Mouse (Mus musculus) neural tube, embryonic 12.5 days (tissue): ENCODE results near the gene Rcor1. TPM values are rescaled to one million over a fixed set of nuclear protein-coding genes. Genes with fewer than 3 reads are reported as not detected.
A peak's percentile ranks its signal among the peaks of the same experiment; 100 is the strongest.

Experiments used
- ATAC-seq: fragments of 200-750 bp; cut with Nextera tagmentation; 2 replicates; pipeline ENCODE4 v1.8.0; 2017; ENCODE audit warnings: low read depth, mild to moderate bottlenecking, moderate TSS enrichment, moderate library complexity; ENCODE audit not compliant: low FRiP score
- H3K27ac ChIP-seq: fragments of 300-500 bp; sonication (generic); 2 replicates; pipeline ENCODE4 v1.5.1; 2016
- H3K27me3 ChIP-seq: fragments of 300-500 bp; sonication (generic); replicated peaks from 2 replicates; pipeline ENCODE4 v1.6.1; 2016; ENCODE audit warnings: mild to moderate bottlenecking
- H3K36me3 ChIP-seq: fragments of 300-500 bp; sonication (generic); 2 replicates; pipeline ENCODE4 v1.6.1; 2016; ENCODE audit warnings: mild to moderate bottlenecking
- H3K4me1 ChIP-seq: fragments of 300-500 bp; sonication (generic); 2 replicates; pipeline ENCODE4 v1.6.1; 2016
- H3K4me2 ChIP-seq: fragments of 300-500 bp; sonication (generic); replicated peaks from 2 replicates; pipeline ENCODE4 v1.6.1; 2016; ENCODE audit warnings: mild to moderate bottlenecking
- H3K4me3 ChIP-seq: fragments of 300-500 bp; sonication (generic); 2 replicates; pipeline ENCODE4 v1.5.1; 2016
- H3K9ac ChIP-seq: fragments of 300-500 bp; sonication (generic); 2 replicates; pipeline ENCODE4 v1.6.1; 2016; ENCODE audit warnings: mild to moderate bottlenecking
- H3K9me3 ChIP-seq: fragments of 300-500 bp; sonication (generic); 2 replicates; pipeline ENCODE4 v1.6.1; 2016; ENCODE audit warnings: mild to moderate bottlenecking
- WGBS: fragments of 180-500 bp; shearing (Covaris S2); methylation state at CpG from one replicate; pipeline ENCODE4 v1.1.7; 2016; 5-methylcytosine and 5-hydroxymethylcytosine counted together
- polyA plus RNA-seq: library from polyadenylated mRNA; unstranded; fragments of >200 nt; fragmentation: Nextera tagmentation; extraction: Ambion mirVana; gene quantifications from 2 replicates; pipeline ENCODE4 v1.2.1, GENCODE M21; 2016

The Rcor1 gene
- 7.9 and 8.5 TPM in 2 replicates for polyA plus RNA-seq

- H3K4me1 ChIP-seq: peaks cover 22% of the 10 kb centered on the region
- H3K4me3 ChIP-seq: peak within 1 kb of the TSS; percentile 97
- H3K36me3 ChIP-seq: peaks cover 10% of the 10 kb centered on the region; the same call in 1 of the 2 replicates
- WGBS: 1% methylated on average over 61 of the region's 76 CpGs
- no peaks in the 10 kb centered on the region for H3K27me3 ChIP-seq
- H3K9me3 ChIP-seq: no peaks in the 10 kb centered on the region
- H3K9ac ChIP-seq: peak within 1 kb of the TSS; percentile 94
- H3K4me2 ChIP-seq: peak within 1 kb of the TSS; percentile 95
- H3K27ac ChIP-seq: peak within 1 kb of the TSS; percentile 98
- ATAC-seq: peak; percentile 97
Measured at GRCm38 (mm10) chr12:111038976-111039612, at the start of gene Rcor1. Gene Rcor1, plus strand, starts transcription at chr12:111039351.

- ATAC-seq: no peak
Measured at GRCm38 (mm10) chr12:110989409-110989808, 49.7 kb upstream of the Rcor1 start.

DNA sequence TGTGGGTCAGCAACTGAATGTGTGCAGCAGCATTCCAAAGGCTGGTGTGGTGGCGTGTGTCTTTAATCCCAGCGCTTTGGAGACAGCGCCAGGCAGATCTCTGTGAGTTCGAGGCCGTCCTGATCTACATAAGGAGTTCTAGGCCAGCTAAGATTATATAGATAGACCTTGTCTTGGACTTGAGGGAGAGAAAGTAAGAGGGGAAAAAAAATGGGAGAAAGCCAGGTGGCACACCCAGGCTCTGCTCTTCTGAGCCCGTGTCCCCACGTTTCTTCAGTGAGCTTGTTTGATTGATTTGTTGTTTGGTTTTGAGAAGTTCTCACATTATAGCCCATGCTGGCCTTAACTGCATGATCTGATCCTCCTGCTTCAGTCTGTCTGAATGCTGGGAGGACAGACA lies 48.7 kb upstream of the Rcor1 start:
- H3K36me3 ChIP-seq: no peaks in the 10 kb centered on the region
- peaks cover 7% of the 10 kb centered on the region; the same call in 1 of the 2 replicates for H3K4me1 ChIP-seq
- WGBS: 95% methylated on average over 7 of the region's 7 CpGs
- H3K9ac ChIP-seq: no peak overlapping the region
- H3K9me3 ChIP-seq: no peaks in the 10 kb centered on the region
- no peak overlapping the region for H3K4me3 ChIP-seq
- no peak for ATAC-seq
- no peak overlapping the region for H3K4me2 ChIP-seq
- H3K27me3 ChIP-seq: no peaks in the 10 kb centered on the region
- H3K27ac ChIP-seq: no peak overlapping the region

More at GRCm38 (mm10) chr12:110989409-110989808, 49.7 kb upstream of the Rcor1 start:
- no peak overlapping the region for H3K9ac ChIP-seq
- no peak overlapping the region for H3K4me3 ChIP-seq
- H3K9me3 ChIP-seq: no peaks in the 10 kb centered on the region
- WGBS: 87% methylated on average over 3 of the region's 3 CpGs
- peaks cover 7% of the 10 kb centered on the region; the same call in 1 of the 2 replicates for H3K4me1 ChIP-seq
- no peak overlapping the region for H3K4me2 ChIP-seq
- no peaks in the 10 kb centered on the region for H3K36me3 ChIP-seq
- no peak overlapping the region for H3K27ac ChIP-seq
- no peaks in the 10 kb centered on the region for H3K27me3 ChIP-seq

- peak; percentile 90 for ATAC-seq
- 6% methylated on average over 23 of the region's 23 CpGs for WGBS
- no peaks in the 10 kb centered on the region for H3K27me3 ChIP-seq
- no peaks in the 10 kb centered on the region for H3K36me3 ChIP-seq
- peak overlapping the region; percentile 65 for H3K4me2 ChIP-seq
- no peak overlapping the region for H3K27ac ChIP-seq
- peak overlapping the region; percentile 46 for H3K4me3 ChIP-seq
- H3K9me3 ChIP-seq: no peaks in the 10 kb centered on the region
- peak overlapping the region; percentile 54 for H3K9ac ChIP-seq
- H3K4me1 ChIP-seq: peaks cover 7% of the 10 kb centered on the region; the same call in 1 of the 2 replicates
Measured at GRCm38 (mm10) chr12:110991361-110992127, 47.6 kb upstream of the Rcor1 start.

- Histone ChIP-seq H3K9ac (peak overlapping the region; percentile 54), H3K36me3 (no peaks in the 10 kb centered on the region), H3K4me3 (peak overlapping the region; percentile 46), H3K4me2 (peak overlapping the region; percentile 65), H3K4me1 (peaks cover 7% of the 10 kb centered on the region; the same call in 1 of the 2 replicates), H3K9me3 (no peaks in the 10 kb centered on the region), H3K27me3 (no peaks in the 10 kb centered on the region), H3K27ac (no peak overlapping the region)
- WGBS: under 1% methylated on average over 24 of the region's 24 CpGs
- ATAC-seq: peak; percentile 82
Measured at GRCm38 (mm10) chr12:110992128-110992553, 47.0 kb upstream of the Rcor1 start.

DNA sequence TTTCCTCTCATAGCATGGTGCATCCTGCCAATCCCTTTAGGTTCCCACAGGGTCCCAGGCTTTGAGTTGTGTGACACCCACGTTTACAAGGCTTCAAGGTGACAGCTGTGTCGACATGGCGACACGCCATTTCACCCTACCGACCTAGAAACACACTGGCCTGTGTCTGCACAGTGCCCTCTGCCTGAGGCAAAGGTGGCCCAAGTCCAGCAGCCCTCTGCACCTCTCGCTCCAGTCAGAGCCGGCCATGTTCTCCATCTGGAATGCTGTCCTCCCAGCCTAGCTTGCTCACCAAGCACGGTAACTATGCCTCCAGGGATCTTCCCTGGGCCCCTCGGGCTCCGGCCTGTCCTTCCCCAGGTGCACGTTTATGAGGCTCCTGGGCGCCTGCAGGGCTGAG lies 46.4 kb upstream of the Rcor1 start:
- Histone ChIP-seq H3K4me3 (peak overlapping the region; percentile 46), H3K4me2 (peak overlapping the region; percentile 65), H3K4me1 (peaks cover 7% of the 10 kb centered on the region; the same call in 1 of the 2 replicates), H3K9me3 (no peaks in the 10 kb centered on the region), H3K9ac (no peak overlapping the region), H3K27me3 (no peaks in the 10 kb centered on the region), H3K27ac (no peak overlapping the region), H3K36me3 (no peaks in the 10 kb centered on the region)
- 83% methylated on average over 12 of the region's 12 CpGs for WGBS
- no peak for ATAC-seq

DNA sequence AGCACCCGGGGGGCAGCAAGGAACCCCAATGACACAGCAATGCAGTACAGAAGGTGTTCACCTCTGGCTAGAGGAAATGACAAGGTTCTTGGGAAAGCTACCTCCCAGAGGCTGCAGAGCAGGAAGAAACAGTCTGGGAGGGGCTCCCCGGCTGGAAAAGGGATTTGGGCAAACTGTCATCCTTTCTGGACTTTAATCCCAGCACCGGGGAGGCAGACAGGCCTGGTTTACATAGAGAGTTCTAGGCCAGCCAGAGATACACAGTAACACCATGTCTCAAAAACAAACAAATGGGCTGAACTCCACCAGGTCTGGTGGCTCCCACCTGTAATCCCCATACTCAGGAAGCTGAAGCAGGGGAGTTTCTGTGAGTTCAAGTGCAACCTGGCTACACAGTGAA lies 45.9 kb upstream of the Rcor1 start:
- no peak overlapping the region for H3K9ac ChIP-seq
- 91% methylated on average over 3 of the region's 3 CpGs for WGBS
- no peak for ATAC-seq
- H3K36me3 ChIP-seq: no peaks in the 10 kb centered on the region
- H3K4me1 ChIP-seq: peaks cover 7% of the 10 kb centered on the region; the same call in 1 of the 2 replicates
- H3K4me3 ChIP-seq: no peak overlapping the region
- no peaks in the 10 kb centered on the region for H3K9me3 ChIP-seq
- no peak overlapping the region for H3K4me2 ChIP-seq
- H3K27ac ChIP-seq: no peak overlapping the region
- no peaks in the 10 kb centered on the region for H3K27me3 ChIP-seq

DNA sequence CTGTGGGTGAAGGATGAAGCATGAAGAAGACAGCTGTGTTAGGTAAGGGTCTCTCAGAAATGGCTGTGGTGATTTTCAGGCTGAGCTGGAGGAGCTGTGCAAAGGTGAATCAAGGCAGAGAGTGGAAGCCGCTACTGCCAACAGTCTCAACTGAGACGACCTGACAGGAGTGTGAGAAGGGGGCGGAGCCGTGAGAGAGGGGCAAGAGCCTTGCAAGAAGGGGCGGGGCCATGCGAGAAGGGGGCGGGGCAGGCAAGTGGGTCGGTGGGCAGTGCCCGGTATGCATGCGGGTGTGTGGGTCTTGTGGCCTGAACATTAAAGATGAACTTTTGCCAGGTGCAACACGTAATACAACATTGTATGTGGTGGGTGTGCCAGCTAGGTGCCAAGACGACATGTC lies 44.5 kb upstream of the Rcor1 start:
- 39% methylated on average over 12 of the region's 12 CpGs for WGBS
- no peak for ATAC-seq
- no peak overlapping the region for H3K9ac ChIP-seq
- no peak overlapping the region for H3K4me2 ChIP-seq
- H3K4me3 ChIP-seq: no peak overlapping the region
- H3K36me3 ChIP-seq: no peaks in the 10 kb centered on the region
- H3K9me3 ChIP-seq: 0 out of 2 replicates have a peak, but pooled peaks cover 3% of the 10 kb centered on the region
- peaks cover 7% of the 10 kb centered on the region; the same call in 1 of the 2 replicates for H3K4me1 ChIP-seq
- no peak overlapping the region for H3K27ac ChIP-seq
- no peaks in the 10 kb centered on the region for H3K27me3 ChIP-seq

DNA sequence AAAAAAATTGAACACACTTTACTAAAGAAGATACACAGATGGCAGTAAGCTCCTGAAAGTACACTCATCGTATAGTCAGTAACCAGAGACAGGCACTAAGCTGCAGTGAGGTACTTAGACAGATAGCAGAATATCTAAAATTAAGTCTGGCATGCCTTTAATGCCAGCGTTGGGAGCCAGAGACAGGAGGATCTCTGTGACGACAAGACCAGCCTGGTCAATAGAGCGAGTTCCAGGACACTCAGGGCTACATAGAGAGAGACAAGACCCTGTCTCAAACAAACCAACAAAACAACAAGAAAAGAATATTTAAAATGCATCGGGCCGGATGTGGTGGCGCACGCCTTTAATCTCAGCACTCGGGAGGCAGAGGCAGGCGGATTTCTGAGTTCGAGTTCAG lies 41.1 kb upstream of the Rcor1 start:
- H3K4me3 ChIP-seq: no peak overlapping the region
- H3K36me3 ChIP-seq: no peaks in the 10 kb centered on the region
- H3K4me2 ChIP-seq: no peak overlapping the region
- 97% methylated on average over 11 of the region's 11 CpGs for WGBS
- no peaks in the 10 kb centered on the region for H3K27me3 ChIP-seq
- H3K9me3 ChIP-seq: 0 out of 2 replicates have a peak, but pooled peaks cover 3% of the 10 kb centered on the region
- no peak overlapping the region for H3K27ac ChIP-seq
- H3K9ac ChIP-seq: no peak overlapping the region
- H3K4me1 ChIP-seq: no peaks in the 10 kb centered on the region
- ATAC-seq: no peak

DNA sequence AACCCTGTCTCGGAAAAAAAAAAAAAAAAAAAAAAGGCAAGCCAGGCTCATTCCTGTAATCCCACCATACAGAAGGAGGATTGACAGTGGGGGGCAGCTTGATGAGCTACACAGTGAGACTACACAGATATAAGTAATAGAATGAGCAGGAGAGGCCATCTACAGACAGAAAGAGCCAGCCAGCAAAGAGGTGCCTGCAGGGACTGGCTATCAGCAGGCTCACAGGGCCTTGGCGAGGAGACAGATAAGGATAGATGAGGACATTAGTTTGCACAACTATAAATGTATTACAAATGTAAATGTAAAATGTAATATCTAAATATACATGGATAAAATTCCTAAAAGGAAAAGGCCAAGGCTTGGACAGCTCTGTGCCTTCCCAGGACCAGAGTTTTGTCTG lies 39.3 kb upstream of the Rcor1 start:
- no peak for ATAC-seq
- Histone ChIP-seq H3K4me2 (no peak overlapping the region), H3K27me3 (no peaks in the 10 kb centered on the region), H3K36me3 (no peaks in the 10 kb centered on the region), H3K4me3 (no peak overlapping the region), H3K9me3 (0 out of 2 replicates have a peak, but pooled peaks cover 3% of the 10 kb centered on the region), H3K9ac (no peak overlapping the region), H3K27ac (no peak overlapping the region), H3K4me1 (no peaks in the 10 kb centered on the region)
- 68% methylated on average over 2 of the region's 2 CpGs for WGBS

- Histone ChIP-seq H3K4me1 (no peaks in the 10 kb centered on the region), H3K9me3 (0 out of 2 replicates have a peak, but pooled peaks cover 3% of the 10 kb centered on the region), H3K4me2 (no peak overlapping the region), H3K36me3 (no peaks in the 10 kb centered on the region), H3K27ac (no peak overlapping the region), H3K4me3 (no peak overlapping the region), H3K9ac (no peak overlapping the region), H3K27me3 (no peaks in the 10 kb centered on the region)
- 90% methylated on average over 7 of the region's 7 CpGs for WGBS
- no peak for ATAC-seq
Measured at GRCm38 (mm10) chr12:111000956-111001355, 38.2 kb upstream of the Rcor1 start.

- Histone ChIP-seq H3K27me3 (no peaks in the 10 kb centered on the region), H3K9me3 (no peaks in the 10 kb centered on the region), H3K4me2 (no peak overlapping the region), H3K4me1 (peaks cover 17% of the 10 kb centered on the region; the same call in 1 of the 2 replicates), H3K4me3 (no peak overlapping the region), H3K9ac (no peak overlapping the region), H3K27ac (no peak overlapping the region), H3K36me3 (no peaks in the 10 kb centered on the region)
- ATAC-seq: no peak
- WGBS: 85% methylated on average over 9 of the region's 9 CpGs
Measured at GRCm38 (mm10) chr12:111004142-111004541, 35.0 kb upstream of the Rcor1 start.
